Mouse (Mus musculus) heart, embryonic 10.5 days (tissue): ENCODE measurements around the gene Cldn13. TPM values are rescaled to one million over a fixed set of nuclear protein-coding genes. Genes with fewer than 3 reads are reported as not detected.

Source experiments
- DNase-seq: peaks from one replicate; pipeline ENCODE4 v3.0.0-alpha.2; 2017; ENCODE audit warnings: low spot score
- H3K27ac ChIP-seq: fragments of 300-500 bp; sonication (generic); 2 replicates; pipeline ENCODE4 v1.5.1; 2016; ENCODE audit warnings: mild to moderate bottlenecking
- H3K27me3 ChIP-seq: fragments of 300-500 bp; sonication (generic); 2 replicates; pipeline ENCODE4 v1.6.1; 2016; ENCODE audit warnings: mild to moderate bottlenecking; ENCODE audit not compliant: poor library complexity, insufficient read depth, severe bottlenecking
- H3K36me3 ChIP-seq: fragments of 300-500 bp; sonication (generic); 2 replicates; pipeline ENCODE4 v1.6.1; 2016; ENCODE audit warnings: mild to moderate bottlenecking, moderate library complexity
- H3K4me1 ChIP-seq: fragments of 300-500 bp; sonication (generic); 2 replicates; pipeline ENCODE4 v1.6.1; 2016; ENCODE audit warnings: mild to moderate bottlenecking
- H3K4me3 ChIP-seq: fragments of 300-500 bp; sonication (generic); 2 replicates; pipeline ENCODE4 v1.5.1; 2016; ENCODE audit warnings: mild to moderate bottlenecking, moderate library complexity
- H3K9me3 ChIP-seq: fragments of 300-500 bp; sonication (generic); 2 replicates; pipeline ENCODE4 v1.6.1; 2016; ENCODE audit warnings: mild to moderate bottlenecking, moderate library complexity
- WGBS: fragments of 180-500 bp; shearing (Covaris S2); methylation state at CpG from one replicate; pipeline ENCODE4 v1.1.7; 2016; 5-methylcytosine and 5-hydroxymethylcytosine counted together
- polyA plus RNA-seq: library from polyadenylated mRNA; unstranded; fragments of >200 nt; fragmentation: Nextera tagmentation; extraction: Ambion mirVana; gene quantifications from 2 replicates; pipeline ENCODE4 v1.2.1, GENCODE M21; 2016

Gene Cldn13
- polyA plus RNA-seq, 1 experiment from 2014 or later, result 6.1 TPM

DNA sequence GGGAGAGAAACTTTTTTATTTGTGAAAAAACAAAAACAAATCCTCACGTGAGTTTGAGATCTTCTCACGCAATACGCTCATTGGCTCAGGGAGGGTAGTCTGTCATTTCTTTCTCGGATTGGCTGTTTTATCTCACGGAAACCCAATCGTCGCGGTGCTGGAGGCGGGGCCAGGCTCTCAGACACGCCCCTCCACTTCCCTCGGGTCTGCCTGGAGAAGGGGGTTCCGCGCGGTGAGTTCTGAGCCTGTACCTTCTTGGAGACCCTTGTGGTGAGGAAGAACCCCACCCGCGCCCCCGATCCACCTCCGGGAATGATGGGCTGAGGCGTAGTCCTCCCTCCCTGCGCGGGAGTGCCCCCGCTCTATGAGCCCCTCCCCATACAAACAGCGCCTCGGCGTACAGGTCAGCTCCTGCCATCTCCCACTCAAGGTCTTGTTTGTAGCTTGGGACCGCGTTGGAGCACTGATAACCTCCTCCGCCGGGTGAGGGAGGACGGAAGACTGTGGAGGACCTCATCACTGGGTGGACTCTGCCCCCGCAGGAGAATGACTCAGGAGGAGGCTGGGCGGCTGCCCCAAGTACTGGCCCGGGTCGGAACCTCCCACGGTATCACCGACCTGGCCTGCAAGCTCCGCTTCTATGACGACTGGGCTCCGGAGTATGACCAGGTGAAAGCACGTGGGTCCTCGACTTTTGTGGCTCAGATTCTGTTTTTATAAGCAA is 17.0 kb upstream of the Cldn13 start, which contains the start of gene Mettl27:
TSS of gene Mettl27 (plus strand) at position 190 of the 724 bp plus-strand sequence.
- peaks cover 8% of the 10 kb centered on the region for H3K4me1 ChIP-seq
- H3K4me3 ChIP-seq, result peak within 1 kb of the TSS; percentile 82
- peaks cover 10% of the 10 kb centered on the region; the same call in 1 of the 2 replicates for H3K36me3 ChIP-seq
- WGBS, result under 1% methylated on average over 41 of the region's 41 CpGs
- DNase-seq, result peak; percentile 96
- no peaks in the 10 kb centered on the region; the same call in 1 of the 2 replicates for H3K27me3 ChIP-seq
- peak within 1 kb of the TSS; percentile 90 for H3K27ac ChIP-seq
- no peaks in the 10 kb centered on the region for H3K9me3 ChIP-seq

DNA sequence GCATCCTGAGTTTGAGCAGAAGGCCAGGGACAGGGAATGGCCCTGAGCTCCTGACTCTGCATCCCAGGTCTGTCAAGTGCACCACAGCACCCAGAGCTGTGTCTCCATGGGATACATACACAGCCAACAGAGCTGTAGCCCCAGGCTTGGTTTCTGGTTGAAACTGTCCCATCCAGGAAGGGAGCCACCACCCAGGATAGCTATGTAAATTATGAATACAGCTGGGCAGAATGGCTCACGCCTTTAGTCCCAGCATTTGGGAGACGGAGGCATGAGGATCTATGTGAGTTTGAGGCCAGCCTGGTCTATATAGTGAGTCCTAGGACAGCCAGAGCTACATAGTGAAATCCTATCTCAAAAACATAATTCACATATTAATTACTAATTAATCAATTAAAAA is 14.7 kb upstream of the Cldn13 start:
- H3K4me3 ChIP-seq, result no peak overlapping the region
- 82% methylated on average over 2 of the region's 2 CpGs for WGBS
- peaks cover 8% of the 10 kb centered on the region for H3K4me1 ChIP-seq
- H3K9me3 ChIP-seq, result no peaks in the 10 kb centered on the region
- no peak for DNase-seq
- no peaks in the 10 kb centered on the region; the same call in 1 of the 2 replicates for H3K27me3 ChIP-seq
- peaks cover 10% of the 10 kb centered on the region; the same call in 1 of the 2 replicates for H3K36me3 ChIP-seq
- H3K27ac ChIP-seq, result no peak overlapping the region

DNA sequence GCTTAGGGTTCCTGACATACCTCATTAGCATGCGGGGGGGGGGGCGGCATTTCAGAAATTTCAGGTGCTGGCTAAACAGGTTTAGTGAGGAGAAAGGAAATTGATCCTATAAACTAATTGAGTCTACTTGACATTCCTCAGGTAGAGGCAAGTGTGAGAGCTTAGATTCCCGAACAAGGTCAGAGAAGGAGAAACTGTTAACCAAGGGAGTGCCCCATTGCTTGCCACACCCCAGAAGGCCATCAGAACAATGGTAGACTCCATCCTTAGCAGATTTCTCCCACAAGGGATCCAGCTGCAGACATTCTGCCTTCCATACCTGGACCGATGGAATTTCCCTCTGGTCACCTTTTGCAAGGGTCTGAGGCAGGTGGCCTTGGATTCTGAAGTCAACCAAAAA is 11.4 kb upstream of the Cldn13 start:
- no peak overlapping the region for H3K4me3 ChIP-seq
- peaks cover 5% of the 10 kb centered on the region for H3K27me3 ChIP-seq
- 65% methylated on average over 4 of the region's 4 CpGs for WGBS
- no peak overlapping the region for H3K27ac ChIP-seq
- no peaks in the 10 kb centered on the region for H3K36me3 ChIP-seq
- H3K9me3 ChIP-seq, result no peaks in the 10 kb centered on the region
- no peak for DNase-seq
- no peaks in the 10 kb centered on the region for H3K4me1 ChIP-seq

DNA sequence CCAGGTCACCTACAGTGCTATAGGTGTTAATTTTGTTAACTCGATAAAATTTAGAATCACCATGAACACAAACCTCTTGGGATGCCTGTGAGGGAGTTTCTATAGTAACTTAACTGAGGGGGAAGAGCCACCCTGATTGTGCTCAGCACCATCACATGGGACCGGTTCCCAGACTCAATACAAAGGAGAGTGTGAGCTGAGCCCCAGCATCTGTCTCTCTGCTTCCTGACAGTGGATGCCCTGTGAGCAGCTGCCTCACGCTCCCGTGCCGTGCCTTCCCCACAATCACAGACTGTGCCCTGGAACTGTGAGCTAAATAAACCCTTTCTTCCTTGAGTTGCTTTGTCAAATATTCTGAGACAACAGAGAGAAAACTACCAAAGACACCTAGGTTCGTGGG is 7.8 kb upstream of the Cldn13 start:
- 0 out of 2 replicates have a peak, but pooled peaks cover 6% of the 10 kb centered on the region for H3K4me1 ChIP-seq
- H3K36me3 ChIP-seq, result no peaks in the 10 kb centered on the region
- no peaks in the 10 kb centered on the region for H3K9me3 ChIP-seq
- H3K27me3 ChIP-seq, result peaks cover 10% of the 10 kb centered on the region; the same call in 1 of the 2 replicates
- no peak for DNase-seq
- no peak overlapping the region for H3K4me3 ChIP-seq
- no peak overlapping the region for H3K27ac ChIP-seq
- WGBS, result 71% methylated on average over 6 of the region's 6 CpGs

GRCm38 (mm10) chr5:134921106-134921505 is 5.8 kb upstream of the Cldn13 start:
- Histone ChIP-seq H3K4me1 (0 out of 2 replicates have a peak, but pooled peaks cover 6% of the 10 kb centered on the region), H3K9me3 (no peaks in the 10 kb centered on the region), H3K27ac (no peak overlapping the region), H3K36me3 (no peaks in the 10 kb centered on the region), H3K4me3 (no peak overlapping the region), H3K27me3 (peaks cover 10% of the 10 kb centered on the region; the same call in 1 of the 2 replicates)
- no peak for DNase-seq
- 82% methylated on average over 8 of the region's 8 CpGs for WGBS

DNA sequence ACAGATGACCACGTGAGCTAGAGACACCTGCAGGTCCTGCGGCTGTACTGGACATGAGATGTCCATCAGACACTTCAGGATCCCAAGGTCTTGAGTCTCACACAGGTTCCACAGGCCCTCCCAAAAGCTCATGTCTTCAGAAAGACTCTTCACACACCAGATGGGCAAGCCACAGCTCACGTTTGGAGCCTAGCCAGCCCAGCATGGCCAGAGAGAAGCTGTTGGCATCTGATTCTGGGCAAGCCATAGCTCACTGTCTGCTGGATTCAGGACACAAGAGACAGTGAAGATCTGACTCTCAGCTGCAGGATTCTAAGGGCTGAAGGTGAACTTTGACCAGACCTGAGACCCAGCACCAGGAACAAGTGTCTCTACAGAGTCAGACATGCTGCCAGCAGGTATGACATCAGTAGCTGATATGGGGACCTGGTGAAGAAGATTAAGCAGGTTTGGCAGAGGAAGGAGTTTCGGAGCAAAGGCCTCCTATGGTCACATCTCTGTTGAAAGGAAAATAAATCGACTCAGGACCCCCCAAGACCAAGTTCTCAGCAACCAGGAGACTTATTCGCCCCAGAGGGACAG is 4.9 kb upstream of the Cldn13 start:
- Histone ChIP-seq H3K36me3 (no peaks in the 10 kb centered on the region), H3K27me3 (peaks cover 14% of the 10 kb centered on the region; the same call in 1 of the 2 replicates), H3K9me3 (no peaks in the 10 kb centered on the region), H3K4me1 (0 out of 2 replicates have a peak, but pooled peaks cover 6% of the 10 kb centered on the region), H3K4me3 (no peak overlapping the region), H3K27ac (no peak overlapping the region)
- DNase-seq, result no peak
- 80% methylated on average over 6 of the region's 6 CpGs for WGBS

- no peaks in the 10 kb centered on the region for H3K36me3 ChIP-seq
- 49% methylated on average over 3 of the region's 3 CpGs for WGBS
- 0 out of 2 replicates have a peak, but pooled peaks cover 6% of the 10 kb centered on the region for H3K4me1 ChIP-seq
- peaks cover 25% of the 10 kb centered on the region; the same call in 1 of the 2 replicates for H3K27me3 ChIP-seq
- DNase-seq, result peak; percentile 84
- no peak overlapping the region for H3K27ac ChIP-seq
- H3K4me3 ChIP-seq, result no peak overlapping the region
- no peaks in the 10 kb centered on the region for H3K9me3 ChIP-seq
Observed at GRCm38 (mm10) chr5:134919097-134919496, 3.8 kb upstream of the Cldn13 start.

GRCm38 (mm10) chr5:134918071-134918832 is 2.9 kb upstream of the Cldn13 start:
- no peaks in the 10 kb centered on the region for H3K9me3 ChIP-seq
- peak; percentile 89 for DNase-seq
- H3K4me3 ChIP-seq, result no peak overlapping the region
- no peaks in the 10 kb centered on the region for H3K36me3 ChIP-seq
- H3K27ac ChIP-seq, result peak overlapping the region; percentile 38; the same call in 1 of the 2 replicates
- H3K4me1 ChIP-seq, result 0 out of 2 replicates have a peak, but pooled peaks cover 6% of the 10 kb centered on the region
- WGBS, result 53% methylated on average over 16 of the region's 16 CpGs
- peaks cover 31% of the 10 kb centered on the region; the same call in 1 of the 2 replicates for H3K27me3 ChIP-seq

- 69% methylated on average over 8 of the region's 8 CpGs for WGBS
- Histone ChIP-seq H3K4me1 (0 out of 2 replicates have a peak, but pooled peaks cover 6% of the 10 kb centered on the region), H3K4me3 (peak overlapping the region; percentile 36; the same call in 1 of the 2 replicates), H3K27me3 (peaks cover 26% of the 10 kb centered on the region; the same call in 1 of the 2 replicates), H3K36me3 (no peaks in the 10 kb centered on the region), H3K9me3 (no peaks in the 10 kb centered on the region), H3K27ac (peak overlapping the region; percentile 69; the same call in 1 of the 2 replicates)
- DNase-seq, result no peak
Observed at GRCm38 (mm10) chr5:134914510-134914909, 816 bp downstream of the Cldn13 start.

DNA sequence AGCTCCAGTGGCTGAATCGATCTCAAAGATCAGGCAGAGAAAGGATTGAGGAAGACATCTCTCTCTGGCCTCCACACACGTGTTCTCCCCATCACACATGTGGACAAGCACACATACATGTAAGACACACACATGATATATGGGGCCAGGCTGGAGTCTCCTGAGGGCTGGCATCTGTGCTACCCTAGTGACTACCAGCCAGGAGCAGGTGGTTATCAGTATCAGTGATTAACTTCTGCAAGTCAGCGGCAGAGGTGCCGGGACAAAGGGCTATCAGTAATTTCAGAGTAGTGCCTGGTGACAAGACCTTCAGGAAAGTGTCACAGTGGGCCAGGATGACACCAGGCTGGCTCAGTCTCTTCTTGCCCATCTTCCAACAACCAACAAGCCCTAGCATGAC is 1.6 kb downstream of the Cldn13 start:
- H3K27ac ChIP-seq, result peak overlapping the region; percentile 69; the same call in 1 of the 2 replicates

GRCm38 (mm10) chr5:134913352-134913751 is 2.0 kb downstream of the Cldn13 start:
- WGBS, result 71% methylated on average over 3 of the region's 3 CpGs
- Histone ChIP-seq H3K9me3 (no peaks in the 10 kb centered on the region), H3K4me1 (no peaks in the 10 kb centered on the region), H3K27me3 (peaks cover 30% of the 10 kb centered on the region), H3K4me3 (no peak overlapping the region), H3K27ac (peak overlapping the region; percentile 42; the same call in 1 of the 2 replicates), H3K36me3 (no peaks in the 10 kb centered on the region)
- no peak for DNase-seq

More for the DNA sequence above, 1.6 kb downstream of the Cldn13 start:
- DNase-seq, result peak; percentile 89
- Histone ChIP-seq H3K9me3 (no peaks in the 10 kb centered on the region), H3K4me1 (no peaks in the 10 kb centered on the region), H3K27me3 (peaks cover 26% of the 10 kb centered on the region), H3K4me3 (peak overlapping the region; percentile 36; the same call in 1 of the 2 replicates), H3K36me3 (no peaks in the 10 kb centered on the region)
- WGBS, result 44% methylated on average over 4 of the region's 4 CpGs

DNA sequence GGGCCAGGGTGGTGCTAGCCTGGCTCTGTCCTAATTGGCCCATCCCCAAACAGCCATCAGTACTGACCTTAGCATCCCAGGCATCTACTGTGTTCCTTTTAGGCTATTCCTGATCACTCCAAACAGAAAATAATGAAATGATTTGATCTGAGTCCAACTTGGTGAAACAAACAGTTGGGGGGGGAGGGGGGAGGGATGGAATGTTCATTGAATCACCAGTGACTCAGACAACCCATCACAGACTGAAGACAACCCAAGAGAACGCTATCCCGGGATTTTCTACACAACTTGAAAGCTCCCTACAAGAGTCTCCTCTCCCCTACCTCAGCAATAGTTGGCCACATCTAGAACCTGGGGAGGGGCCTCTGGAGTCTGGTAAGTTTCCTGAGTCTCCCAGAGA is 3.4 kb downstream of the Cldn13 start:
- Histone ChIP-seq H3K4me3 (no peak overlapping the region), H3K36me3 (no peaks in the 10 kb centered on the region), H3K27ac (no peak overlapping the region), H3K9me3 (no peaks in the 10 kb centered on the region), H3K27me3 (peaks cover 30% of the 10 kb centered on the region), H3K4me1 (no peaks in the 10 kb centered on the region)
- DNase-seq, result no peak
- WGBS, result 79% methylated on average over 2 of the region's 2 CpGs
